Mouse (Mus musculus): ENCODE measurements around the gene Aebp2. TPM values are rescaled to one million over a fixed set of nuclear protein-coding genes. Genes with fewer than 3 reads are reported as not detected.
"Not testable (repeated sequence)": the region's sequence is repeated elsewhere in the genome, so short reads cannot be mapped to it uniquely, and the experiment has no call there.

Aebp2 gene
- total RNA-seq (2021): 10 to 100 TPM; 44.8 to 45.6 TPM
- long read RNA-seq, experiment 1, transcript Aebp2-202 (8 exons, 3,727 nt): major isoform, 30 of 67 reads
- long read RNA-seq, experiment 1, partial matches to known transcripts: 2 of 67 reads
- long read RNA-seq, experiment 1, other reads (novel, unspliced or antisense): 35 of 67 reads
- long read RNA-seq, experiment 2, transcript Aebp2-202 (8 exons, 3,727 nt): major isoform, 35 of 112 reads
- long read RNA-seq, experiment 2, partial matches to known transcripts: 3 of 112 reads
- long read RNA-seq, experiment 2, other reads (novel, unspliced or antisense): 72 of 112 reads

DNA sequence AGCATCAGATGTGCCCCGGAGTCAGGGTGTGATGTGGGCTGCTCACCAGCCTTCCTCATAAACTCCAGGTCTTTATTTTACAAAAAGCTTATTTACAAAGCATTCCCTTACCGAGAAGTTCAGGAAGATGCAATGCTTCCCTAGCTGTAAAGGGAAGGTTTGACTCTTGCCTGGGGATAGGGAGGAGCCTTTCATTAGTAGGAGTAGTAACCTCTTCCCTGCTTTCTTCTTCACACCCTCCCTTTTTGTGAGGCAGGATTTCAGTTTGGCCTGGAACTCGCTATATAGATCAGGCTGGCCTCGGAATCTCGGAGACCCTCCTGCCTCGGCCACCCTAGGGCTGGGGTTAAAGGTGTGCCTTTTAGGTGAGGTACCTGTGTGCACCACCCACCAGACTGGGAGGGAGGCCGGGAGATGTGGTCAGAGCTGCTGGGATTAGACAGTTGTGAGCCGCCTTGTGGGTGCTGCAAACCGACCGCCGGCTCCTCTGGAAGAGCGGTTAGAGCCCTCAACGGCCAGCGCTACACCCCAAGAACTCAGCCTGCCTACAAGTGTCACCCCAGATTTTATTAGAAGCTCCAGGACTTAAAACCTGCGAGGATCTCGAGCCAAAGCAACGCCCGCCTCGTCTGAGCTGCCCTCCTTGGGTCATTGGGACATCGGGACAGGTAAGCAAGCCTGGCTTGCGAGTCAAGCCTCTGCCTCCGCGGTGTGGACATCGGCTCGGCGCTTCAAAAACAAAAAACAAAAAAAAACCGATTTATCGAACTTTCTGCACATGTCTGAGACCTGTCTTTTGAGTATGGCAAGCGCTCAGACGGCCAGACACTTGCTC lies at the start of gene Aebp2:
TSS of gene Aebp2 (plus strand) at position 273 of the 835 bp plus-strand sequence.
- DNase-seq (ENCODE audit: low spot score in 2 of 2): peak; percentile 22 to 41

DNA sequence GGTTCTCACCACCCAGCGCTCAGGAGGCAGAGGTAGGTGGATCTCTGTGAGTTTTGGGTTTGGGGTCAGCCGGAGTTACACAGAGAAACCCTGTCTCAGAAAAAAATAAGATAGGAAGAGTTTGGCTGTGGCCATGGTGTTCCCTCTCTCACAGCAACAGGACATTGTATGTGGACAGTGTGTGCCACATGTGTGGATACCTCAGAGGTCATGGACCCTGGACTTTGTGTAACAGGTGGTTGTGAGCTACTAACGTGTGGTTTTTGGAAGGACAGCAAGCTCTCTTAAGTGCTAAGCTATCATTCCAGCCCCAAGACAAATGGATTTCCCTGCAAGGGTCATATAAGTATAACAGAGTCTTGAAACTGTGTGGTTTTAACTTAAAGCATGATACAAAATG lies 47.5 kb upstream of the Aebp2 start:
- DNase-seq (ENCODE audit: low spot score in 2 of 2): no peak

DNA sequence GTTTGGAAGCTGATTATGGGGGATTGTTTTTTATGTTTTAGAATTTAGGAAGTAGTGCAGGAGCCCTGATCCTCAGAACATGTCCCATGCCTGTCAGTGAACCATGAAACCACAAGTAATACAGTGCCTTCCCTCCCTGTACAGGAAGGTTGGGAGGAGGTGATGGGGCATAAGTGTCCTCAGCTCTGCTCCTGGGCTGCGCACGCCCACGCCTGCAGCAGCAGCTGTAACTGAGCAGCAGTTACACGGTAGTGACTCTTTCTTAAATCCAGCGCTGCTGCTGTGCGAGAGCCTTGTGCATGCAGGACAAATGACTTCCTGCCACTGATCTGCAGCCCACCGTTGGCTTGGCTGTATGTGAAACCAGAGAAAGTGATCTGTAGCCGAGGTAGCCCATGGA lies 46.3 kb upstream of the Aebp2 start:
- no peak for DNase-seq (ENCODE audit: low spot score in 2 of 2)

DNA sequence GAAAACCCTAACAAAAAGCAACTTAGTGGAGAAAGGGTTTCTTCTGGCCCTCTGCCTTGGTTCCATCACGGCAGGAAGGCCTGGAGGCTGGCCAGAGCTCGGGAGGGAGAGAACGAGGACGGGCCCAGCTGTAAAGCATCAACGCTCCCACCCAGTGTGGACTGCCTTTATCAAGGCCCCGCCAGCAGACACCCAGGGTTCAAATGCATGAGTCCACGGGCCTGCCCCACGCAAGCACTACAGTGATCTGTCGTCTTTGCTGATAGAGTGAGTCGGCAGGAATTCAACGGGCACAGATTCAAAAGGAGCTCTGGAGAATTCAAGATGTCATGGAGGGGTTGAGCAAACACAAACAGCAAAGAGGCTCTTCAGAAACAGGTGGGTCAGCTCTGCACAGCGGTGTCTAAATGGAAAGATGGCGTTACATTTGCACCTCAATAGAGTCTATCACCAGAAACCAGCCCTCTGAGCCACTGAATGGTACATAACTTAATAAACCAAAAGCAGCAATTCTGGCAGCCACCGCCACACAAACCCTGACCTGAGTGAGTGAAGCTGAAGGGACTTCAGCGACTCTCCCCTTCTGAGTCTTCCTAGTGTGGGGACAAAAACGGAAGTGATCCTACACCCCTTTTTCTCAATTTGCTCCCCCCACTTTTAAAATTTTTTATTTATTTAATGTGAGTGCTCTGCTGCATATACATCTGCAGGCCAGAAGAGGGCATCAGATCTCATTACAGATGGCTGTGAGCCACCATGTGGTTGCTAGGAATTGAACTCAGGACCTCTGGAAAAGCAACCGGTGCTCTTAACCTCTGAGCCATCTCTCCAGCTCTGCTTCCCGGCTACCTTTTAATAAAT lies 45.3 kb upstream of the Aebp2 start:
- no peak for DNase-seq (ENCODE audit: low spot score in 2 of 2)

DNA sequence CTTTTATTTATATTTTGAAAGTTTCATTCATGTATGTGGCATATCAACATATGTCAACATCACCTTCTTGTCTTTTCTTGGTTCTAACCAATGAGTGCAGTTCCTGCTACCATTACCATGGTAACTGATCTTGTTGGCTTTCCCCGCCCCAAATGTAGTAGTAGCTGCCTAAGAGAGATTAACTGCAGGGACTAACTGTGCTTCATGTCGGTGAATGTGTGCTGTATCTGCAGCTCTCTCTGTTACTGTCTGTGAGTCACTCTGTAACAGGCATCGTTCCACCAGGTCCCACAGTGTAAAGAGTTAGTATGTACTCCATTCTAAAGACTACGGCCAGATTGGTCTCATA lies 44.7 kb upstream of the Aebp2 start:
- DNase-seq (ENCODE audit: low spot score in 2 of 2): no peak

DNA sequence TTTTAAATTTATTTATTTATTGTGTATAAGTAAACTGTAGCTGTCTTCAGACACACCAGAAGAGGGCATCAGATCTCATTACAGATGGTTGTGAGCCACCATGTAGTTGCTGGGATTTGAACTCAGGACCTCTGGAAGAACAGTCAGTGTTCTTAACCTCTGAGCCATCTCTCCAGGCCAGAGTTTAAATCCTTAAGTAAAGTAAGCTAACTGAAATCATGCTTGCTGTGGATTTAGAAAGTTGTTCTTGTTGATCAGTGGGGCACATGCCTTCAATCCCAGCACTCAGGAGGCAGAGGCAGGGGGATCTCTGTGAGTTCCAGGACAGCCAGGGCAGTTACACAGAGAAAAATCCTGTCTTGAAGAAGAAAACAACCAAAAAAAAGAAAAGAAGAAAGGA lies 43.5 kb upstream of the Aebp2 start:
- not testable (repeated sequence) for DNase-seq (ENCODE audit: low spot score in 2 of 2)

DNA sequence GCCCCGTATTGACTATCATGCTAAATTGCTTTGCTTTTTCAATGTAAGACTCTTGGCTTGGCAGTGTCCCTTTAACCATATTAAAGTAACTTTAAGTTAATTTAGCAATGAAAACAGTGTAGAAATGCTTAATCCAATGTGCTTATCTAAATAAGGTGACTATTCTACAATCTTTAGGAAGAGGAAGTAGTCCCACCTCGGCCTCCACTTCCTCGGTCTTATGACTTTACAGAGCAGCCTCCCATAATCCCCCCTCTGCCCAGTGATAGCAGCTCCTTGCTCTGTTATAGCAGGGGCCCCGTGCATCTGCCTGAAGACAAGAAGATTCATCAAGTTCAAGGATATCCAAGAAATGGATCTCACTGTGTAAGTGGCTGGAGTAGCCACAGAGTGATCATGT lies 42.3 kb upstream of the Aebp2 start:
- DNase-seq (ENCODE audit: low spot score in 2 of 2): no peak

DNA sequence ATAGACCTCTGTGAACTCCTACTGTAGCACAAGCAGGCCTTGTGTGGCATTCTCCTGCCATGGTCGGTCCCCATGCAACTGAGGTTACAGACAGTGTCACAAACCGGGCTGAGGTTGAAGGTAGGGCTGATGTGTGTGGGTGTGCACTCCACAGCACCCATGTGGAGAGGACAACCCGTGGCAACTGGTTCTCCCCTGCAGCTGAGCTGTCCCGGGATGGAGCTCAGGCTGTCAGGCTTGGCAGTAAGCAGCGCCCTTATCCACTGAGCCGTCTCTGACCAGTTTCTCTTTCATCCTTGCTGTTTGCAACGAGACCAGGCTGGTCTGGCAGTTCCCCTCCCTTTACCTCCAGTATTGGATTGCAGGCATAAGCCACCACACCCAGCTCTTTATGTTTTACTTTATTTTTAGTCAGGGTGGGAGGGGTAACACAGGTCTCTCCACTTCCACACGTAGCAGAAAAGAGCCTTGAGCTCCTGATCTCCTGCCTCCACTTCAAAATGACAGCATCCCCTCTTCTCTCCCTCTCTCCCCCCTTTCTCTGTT lies 35.7 kb upstream of the Aebp2 start:
- DNase-seq (ENCODE audit: low spot score in 2 of 2): no peak

DNA sequence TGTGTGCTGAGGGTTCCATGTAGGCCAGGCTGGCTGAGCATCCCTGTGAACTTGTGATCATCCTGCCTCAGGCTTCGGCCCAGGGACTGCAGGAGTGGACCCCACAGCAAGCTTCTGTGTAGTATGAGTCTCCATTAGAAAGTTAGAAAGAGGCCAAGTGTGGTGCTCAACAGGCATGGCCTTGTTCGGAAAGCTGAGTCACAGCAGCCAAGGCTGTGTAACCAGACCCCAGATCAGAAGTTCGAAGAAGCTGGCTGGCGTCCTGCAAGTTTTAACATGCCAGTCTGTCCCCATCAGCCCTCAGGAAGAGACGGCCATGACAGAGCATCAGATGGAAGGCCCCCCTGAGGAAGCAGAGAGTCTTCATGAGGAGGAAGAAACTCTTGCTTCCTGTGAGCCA lies 31.1 kb upstream of the Aebp2 start:
- DNase-seq (ENCODE audit: low spot score in 2 of 2): peak in 1 of 2 experiments; percentile 20

DNA sequence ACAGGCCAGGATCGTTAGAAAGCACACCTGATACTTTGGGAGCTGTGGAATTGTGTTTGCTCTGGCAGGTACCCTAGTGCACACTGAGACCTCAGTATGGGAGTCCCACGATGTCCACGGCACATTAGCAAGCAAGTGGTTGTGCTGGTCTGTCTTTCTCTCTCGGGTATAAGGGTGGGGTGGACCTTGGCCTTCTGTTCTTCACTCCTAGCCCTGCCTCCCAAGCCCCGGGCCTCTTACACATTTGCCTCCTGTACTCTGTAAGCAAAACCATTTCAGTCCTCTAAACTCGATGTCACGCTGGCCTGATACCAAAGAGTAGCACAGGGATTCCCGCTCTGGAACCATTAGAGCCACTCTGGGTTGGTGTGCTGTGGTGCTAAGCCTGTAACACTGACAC lies 29.8 kb upstream of the Aebp2 start:
- no peak for DNase-seq (ENCODE audit: low spot score in 2 of 2)

DNA sequence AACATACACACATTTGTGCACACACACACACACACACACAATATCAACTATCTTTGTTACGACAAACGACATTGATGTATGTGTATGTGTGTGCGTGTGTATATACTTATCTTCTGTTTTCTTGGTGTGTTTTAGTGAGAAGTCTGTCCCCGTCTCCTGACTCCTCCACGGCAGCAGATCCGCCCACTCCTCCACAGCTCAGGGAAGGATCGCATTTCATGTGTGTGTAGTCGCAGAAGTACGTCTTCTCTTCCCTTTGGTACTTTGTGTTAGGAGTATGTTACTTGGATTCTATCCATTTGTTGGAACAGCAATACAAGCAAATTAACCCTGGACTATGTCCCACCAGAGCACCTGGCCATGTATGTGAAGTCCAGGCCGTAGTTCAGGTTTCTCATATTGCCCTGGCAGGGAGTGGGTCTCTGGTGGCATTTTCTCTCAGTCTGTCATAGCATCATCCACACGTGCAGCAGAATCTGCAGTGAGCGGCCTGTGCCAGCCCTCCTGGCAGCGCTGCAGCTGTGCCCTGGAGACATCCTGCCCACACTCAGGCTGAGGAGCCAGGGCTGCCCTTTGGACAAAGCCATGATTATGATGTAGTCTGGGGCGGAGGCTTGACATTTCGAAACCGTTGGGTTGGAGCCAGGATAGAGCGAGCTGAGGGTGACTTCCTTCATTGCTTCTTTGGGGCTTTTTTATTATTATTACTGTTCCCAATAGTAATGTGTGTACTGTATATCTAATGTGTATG lies 28.9 kb upstream of the Aebp2 start:
- DNase-seq (ENCODE audit: low spot score in 2 of 2): peak; percentile 53 to 63

DNA sequence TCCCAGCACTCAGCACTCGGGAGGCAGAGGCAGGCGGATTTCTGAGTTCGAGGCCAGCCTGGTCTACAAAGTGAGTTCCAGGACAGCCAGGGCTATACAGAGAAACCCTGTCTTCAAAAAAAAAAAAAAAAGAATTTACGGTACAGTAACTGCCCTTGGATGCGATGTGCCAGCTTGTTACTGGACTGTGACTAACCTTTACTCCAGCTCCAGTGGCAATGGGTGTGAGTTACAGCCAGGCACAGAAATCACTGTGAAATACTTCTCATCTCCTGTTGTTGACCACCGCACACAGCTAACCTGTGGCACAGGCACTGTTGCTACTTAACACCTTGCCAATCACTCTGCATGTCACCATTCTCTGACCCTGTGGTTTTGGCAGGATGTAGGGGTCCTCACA lies 26.9 kb upstream of the Aebp2 start:
- DNase-seq (ENCODE audit: low spot score in 2 of 2): not testable (repeated sequence)

DNA sequence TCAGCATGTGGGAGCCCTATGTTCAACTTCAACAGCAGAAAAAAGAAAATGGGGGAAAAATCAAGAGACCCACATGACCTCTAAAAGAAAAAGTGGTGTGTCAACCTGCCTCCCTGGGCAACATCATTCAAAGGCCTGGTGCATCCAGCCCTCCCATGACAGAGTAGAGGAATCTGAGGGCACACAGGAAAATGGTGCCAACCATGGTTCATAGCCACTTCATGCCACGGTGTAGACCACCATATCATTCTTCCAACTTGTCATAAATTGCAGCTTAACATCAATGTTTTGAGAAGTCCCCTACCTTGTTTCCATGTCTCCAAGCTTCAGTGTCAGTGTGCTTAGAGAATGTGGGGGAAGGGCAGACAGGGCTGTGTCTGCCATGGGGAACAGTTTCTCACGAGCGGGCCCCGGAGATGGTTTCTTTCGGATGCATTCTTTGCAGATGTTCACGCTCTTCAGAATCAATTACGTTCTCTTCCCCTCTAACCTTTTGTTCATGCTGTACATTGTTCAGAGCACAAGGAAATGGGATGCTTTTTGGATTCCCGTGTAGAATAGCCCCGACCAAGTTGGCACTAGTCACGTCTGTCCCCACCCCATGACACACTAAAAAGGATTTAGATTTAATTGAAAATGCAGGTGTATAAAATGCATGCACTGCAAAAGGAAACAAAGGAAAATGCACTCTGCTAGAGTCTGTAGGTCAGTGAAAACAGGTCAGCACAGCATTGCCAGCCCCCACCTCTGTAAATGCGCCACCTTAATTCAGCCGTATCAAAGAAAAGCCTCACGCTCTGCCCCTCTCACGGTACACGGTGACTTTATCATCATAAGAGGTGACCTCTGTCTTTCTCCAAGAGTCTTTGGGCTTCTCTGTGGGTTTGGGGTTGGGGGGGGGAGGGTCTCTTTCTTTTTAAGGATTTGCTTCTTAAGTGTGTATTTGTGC lies 24.8 kb upstream of the Aebp2 start:
- DNase-seq (ENCODE audit: low spot score in 2 of 2): no peak

DNA sequence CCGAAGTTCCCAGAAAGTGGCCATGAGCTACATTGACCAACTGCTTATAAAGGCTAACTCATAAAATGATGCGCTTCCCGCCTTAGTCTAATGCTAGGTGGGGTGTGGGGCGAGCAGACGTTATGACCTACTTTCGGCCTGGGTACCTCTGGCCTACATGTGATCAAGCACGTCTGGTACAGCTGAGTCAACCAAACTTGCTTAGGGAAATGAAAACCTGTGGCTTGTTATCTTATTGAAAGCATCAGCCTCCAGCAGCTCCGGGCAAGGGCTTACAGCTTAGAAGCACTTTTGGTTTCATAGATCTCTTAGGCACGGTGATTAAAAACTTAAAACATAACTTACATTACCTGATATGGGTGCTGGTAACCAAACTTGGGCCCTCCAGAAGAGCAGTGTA lies 23.9 kb upstream of the Aebp2 start:
- DNase-seq (ENCODE audit: low spot score in 2 of 2): no peak

DNA sequence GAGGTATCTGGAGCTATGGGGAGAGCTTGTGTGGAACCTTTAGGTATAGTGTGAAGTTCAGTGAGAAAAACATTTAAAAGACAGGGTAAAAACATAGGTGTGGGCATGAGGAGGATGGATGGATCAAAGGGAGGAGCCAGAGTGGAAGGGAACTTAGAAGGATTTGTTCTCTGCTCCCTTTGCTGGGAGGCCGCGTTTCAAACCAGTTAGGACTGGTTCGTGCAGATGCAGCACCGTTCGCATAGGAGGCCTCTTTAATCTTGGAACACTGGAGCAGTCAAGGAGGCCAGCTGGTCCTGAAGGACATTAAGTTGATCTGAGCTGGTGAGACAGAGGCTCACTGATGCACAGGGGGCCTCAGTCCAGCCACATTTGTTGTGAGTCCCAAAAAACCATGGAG lies 23.1 kb upstream of the Aebp2 start:
- DNase-seq (ENCODE audit: low spot score in 2 of 2): no peak

DNA sequence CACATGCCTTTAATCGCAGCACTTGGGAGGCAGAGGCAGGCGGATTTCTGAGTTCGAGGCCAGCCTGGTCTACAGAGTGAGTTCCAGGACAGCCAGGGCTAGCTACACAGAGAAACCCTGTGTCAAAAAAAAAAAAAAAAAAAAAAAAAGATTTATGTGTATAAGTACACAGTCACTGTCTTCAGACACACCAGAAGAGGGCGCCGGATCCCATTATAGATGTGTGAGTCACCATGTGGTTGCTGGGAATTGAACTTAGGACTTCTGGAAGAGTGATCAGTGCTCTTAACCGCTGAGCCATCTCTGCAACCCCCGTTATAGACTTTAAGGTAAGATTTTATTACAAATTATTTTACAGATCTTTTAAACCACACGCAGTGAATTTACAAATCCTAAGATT lies 21.8 kb upstream of the Aebp2 start:
- not testable (repeated sequence) for DNase-seq (ENCODE audit: low spot score in 2 of 2)

DNA sequence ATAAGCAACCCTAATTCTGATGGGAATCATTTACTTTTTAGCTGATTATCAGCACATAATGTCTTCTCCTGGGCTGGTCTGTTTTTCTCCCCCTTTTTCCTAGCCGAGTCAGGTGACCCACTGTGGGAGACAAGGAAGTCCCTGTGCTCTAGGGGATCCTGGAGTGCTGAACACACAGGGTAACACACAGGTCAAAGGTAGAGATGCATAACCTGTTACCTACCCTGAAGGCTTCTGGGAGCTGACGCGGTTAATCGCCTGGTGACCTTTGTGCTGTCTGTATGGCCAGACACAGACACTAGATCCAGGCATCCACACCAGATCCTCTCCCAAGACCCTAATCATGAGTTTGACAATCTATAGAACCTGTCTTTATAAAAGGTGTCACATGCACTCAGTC lies 21.3 kb upstream of the Aebp2 start:
- DNase-seq (ENCODE audit: low spot score in 2 of 2): no peak

DNA sequence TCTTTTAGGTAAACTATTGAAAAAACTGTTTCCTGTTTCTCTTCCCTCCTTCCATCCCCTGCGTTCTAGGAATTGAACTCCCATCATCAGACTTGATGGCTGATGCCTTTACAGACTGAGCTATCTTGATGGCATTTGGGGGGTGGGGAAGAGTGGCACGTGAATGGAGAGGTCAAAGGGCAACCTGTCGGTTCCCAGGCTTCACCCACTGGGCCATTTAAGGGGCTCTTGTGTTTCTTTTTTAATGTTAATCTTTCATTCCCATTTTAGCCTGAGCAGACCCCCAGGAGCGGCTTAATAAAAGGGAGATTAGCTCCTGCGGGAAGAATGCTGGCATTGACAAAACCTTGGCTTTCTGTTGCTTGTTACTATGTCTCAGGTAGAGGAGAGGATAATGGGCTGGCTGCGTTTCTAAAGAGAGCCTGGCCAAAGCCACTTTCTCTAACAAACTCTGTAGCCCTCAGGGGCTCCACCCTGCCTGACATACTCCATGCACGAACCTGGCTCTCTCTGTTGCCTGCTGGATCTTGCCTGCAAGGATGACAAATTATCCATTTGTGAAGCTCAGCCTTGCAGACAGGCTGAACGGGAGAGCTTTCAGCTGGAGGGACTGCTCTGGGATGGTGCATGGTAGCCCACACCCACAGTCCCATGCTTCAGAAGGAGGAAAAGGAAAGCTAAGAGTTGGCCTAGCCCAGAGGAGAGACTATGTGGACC lies 19.1 kb upstream of the Aebp2 start:
- no peak for DNase-seq (ENCODE audit: low spot score in 2 of 2)

DNA sequence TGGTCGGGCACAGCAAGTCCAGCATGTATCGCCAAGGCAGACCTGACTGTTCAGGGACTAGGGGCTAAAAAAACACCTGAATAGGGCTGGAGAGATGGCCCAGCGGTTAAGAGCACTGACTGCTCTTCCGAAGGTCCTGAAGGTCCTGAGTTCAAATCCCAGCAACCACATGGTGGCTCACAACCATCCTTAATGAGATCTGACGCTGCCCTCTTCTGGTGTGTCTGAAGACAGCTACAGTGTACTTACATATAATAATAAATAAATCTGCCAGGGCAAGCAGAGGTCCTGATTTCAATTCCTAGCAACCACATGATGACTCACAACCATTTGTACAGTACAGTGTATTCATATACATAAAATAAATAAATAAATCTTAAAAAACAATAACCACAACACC lies 17.3 kb upstream of the Aebp2 start:
- DNase-seq (ENCODE audit: low spot score in 2 of 2): not testable (repeated sequence)

Data from adrenal gland, adult 18-20 months (tissue).